Mouse (Mus musculus) A20 (cell line): Measurements from ENCODE around the gene Fbxl15.

Experiments
- DNase-seq: peaks from one replicate; pipeline ENCODE4 v3.0.0-alpha.2; 2011; ENCODE audit warnings: low read depth, low spot score

Gene Fbxl15

DNA sequence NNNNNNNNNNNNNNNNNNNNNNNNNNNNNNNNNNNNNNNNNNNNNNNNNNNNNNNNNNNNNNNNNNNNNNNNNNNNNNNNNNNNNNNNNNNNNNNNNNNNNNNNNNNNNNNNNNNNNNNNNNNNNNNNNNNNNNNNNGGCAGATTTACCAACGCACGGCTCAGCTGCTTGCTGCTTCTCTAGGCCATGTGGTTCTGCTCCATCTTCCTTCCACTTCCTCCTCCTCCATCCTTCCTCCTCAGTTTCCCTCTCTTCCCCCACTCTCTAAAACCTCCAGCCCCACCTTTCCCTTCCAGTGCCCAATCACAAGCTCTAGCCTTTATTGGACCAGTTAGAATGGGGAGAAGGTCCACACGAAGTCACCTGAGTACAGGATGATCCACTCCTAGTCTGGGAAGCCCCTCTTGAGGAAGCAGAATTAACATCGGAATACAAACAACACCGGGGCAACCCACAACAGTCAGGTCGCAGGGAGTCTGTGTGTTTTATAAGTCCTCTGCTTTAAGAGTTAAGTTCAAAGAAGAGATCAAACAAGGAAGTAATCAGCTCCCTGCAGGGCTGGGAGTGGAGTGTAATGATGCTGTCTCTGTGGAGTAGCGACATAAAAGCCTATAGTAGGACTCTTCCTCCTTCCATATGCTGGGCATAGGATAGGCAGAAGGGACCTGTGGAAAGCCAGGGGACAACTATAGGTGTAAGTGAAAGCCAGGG is 16.9 kb downstream of the Fbxl15 start:
- no peak for DNase-seq

DNA sequence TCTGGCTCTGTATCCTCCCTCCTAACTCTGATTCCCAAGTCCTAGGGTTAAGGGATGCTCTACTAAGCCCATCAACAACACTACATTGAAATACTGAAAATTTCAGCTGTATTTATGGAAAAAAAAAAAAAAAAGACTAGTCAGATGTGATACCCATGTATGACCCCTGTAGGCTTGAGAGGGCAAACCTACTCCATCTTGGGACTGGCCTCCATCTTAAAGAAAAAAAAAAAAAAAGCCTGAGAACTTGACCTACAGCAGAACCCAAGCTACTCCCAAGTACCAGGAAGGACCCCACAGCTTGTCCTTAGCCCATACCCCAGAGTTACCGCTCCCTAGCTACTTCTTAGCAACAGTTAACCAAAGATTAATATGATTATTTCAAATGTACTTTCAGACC is 19.2 kb downstream of the Fbxl15 start:
- DNase-seq = no peak

DNA sequence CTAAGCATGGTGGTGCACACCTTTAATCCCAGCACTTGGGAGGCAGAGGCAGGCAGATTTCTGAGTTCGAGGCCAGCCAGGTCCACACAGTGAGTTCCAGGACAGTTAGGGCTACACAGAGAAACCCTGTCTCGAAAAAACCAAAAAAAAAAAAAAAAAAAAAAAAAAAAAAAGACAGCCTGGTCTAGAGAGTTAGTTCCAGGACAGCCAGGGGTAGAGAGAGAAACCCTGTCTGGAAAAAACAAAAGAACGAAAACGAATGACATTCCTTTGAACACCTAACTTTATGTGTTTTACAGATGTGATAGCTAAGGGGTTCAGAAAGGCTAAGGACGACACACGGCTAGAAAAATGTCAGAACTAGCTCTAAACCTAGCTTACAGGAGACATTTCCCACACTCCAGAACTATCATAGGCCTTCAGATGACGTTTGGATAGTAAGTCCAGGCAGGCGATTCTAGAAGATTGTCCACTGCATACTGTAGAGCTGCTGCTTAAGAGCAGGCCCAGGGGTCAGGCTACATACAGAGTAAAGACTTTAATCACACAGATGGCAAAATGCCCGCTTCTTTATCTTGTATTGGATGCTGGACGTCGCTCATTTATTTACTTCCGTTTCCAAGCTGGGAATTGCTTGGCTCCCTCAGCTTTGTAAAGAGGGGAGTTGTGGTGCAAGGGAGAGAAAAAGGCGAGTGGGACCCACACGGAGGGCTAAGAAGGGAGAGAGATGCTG is 20.1 kb downstream of the Fbxl15 start:
- DNase-seq = peak; percentile 58

DNA sequence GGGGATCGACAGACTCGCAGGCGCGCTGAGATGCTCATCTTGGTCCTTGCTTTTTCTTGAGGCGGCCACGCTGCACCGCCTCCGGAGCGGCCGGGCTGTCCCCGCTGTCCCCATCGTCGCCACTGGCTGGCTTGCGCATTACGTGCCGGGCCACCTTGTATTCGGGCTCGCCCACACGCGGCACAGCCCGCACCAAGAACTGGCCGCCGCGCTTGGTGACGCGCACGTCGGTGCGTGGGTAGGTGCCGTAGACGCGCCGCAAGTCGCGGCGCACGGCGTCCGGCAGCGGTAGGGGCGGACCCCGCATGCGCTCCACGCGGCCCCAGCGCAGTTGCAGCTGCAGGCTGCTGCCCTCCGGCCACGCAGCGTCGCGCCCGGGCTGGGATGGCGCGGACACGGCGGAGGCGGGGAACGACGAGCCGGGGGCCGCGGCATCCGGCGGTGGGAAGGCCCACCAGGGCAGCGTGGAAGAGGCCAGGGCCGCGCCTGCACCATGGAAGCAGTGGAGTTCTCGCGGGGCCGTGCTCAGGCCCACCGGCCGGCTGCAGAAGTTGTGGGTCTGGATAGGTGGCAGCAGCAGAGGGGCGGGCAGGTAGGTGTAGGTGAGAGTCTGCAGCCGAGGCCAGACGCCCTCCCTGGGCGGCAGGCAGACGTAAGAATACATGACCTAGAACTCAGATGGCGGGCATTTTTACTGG is 20.9 kb downstream of the Fbxl15 start:
- peak; percentile 86 for DNase-seq

DNA sequence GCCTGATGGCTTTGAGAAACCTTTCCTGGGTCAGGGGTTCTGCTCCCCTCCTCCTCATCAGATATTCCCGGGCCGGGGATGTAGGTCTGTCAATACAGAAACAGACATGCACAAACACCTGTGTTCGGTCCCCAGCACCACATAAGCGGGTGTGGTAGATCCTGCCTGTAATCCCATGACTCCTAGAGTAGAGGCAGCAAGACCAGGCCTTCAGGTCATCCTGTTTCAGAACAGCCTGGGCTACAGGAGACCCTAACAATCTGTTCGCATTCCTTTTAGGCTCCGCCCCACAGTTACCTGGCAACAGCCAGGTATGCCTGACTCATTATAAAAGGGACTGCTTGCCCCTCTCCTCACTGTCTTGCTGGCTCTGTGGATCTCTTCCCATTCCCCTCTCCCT is 21.6 kb downstream of the Fbxl15 start:
- DNase-seq = no peak

DNA sequence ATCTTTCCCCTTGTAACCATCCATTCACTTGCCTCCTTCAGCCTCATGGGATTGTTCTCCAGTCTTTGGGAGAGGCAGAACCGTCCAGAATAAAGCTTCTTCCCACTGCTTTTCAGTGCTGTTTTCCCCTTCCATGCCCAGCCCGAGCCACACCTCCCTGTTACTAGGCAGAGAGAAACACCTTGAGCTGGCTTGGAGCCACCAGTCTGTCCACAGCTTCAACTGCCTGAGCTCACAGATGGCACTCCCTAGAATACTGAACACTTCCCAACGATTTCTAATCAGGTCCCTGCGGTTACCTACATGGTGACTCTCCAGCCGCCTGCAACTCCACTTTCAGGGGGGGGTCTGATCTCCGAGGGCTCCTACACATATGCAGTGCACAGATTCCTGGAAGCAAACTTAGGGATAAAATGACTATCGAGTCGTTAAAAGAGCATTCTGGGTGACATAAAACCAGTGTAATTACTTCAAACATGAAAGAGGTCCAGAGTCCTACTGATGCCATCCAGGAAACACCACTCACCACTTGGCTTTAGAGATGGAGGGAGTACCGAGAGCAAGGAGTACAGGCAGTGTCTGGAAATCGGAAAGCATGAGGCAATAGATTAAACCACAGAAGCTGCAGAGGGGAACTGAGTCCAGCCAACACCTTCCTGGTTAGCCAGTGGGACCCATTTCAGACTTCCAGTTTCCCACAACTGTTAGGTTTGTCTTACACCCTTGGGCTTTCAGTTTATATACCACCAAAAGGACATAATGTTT is 22.4 kb downstream of the Fbxl15 start, which contains the start of gene 2310034G01Rik:
Gene 2310034G01Rik, minus strand, starts transcription at position 135 of the 765 bp plus-strand sequence.
- no peak for DNase-seq

DNA sequence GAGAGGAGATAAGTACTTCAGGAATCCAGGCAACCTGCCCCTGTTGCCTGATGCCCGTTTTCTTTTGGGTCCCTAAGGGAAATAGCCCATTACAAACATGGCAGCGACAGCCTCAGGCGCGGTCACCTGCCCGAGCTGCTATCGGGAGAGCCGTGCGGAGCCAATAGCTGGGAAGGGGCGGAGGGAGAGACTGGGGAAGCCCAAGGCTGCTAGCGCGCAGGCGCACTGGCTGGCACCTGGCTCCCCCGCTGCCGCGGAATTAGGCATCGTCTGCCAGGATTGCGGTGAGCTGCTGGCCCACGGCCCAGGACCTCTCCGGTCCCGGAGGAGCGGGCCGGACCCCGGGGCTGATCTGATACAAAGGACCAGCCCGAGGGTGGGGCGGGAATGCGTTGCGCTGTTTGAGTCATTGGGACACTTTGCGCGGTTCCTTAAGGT is 28.7 kb downstream of the Fbxl15 start:
- peak; percentile 94 for DNase-seq

DNA sequence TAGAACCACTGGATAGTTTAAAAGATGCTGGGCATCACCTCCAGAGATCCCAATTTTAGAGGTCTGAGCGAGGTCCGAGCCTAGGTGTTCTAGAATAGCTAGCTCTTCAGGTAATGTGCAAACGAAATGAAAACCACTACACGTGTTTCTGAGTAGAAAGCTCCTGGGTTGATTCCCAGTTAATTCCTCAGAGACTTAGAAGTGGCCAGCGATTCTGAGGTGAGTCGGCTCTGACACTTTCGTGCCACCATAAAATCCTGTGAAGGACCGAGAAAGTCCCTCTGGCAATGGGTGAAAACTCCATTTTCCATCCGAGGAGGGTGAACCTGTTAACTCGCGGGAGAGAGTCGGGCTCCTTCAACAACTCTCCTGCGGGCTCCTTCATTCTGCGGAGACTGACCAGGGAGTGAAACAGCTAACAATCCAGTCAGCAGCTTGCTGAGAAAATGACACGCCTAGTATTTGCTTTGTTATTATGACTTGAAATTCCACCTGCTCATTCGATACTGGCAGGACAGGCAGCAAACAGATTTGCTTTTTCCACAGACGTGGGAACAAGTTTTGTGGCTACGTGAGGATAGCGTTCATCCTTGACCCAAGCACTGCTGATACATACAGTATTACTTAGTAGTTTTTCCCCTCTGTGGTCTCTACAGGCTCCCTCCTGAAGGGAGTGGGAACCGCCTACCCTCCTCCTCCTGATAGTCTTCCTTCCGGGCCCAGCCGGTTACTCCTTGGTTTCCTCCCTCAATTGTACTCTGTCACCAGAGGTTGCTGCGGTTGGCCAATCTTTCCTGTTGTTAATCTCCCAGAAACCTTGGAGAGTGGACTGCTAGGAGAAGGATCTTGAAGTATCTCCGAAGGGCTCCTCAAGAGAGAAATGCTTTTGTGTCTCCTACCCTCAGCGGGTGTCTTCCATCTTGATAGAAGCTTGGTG is 29.6 kb downstream of the Fbxl15 start:
- peak; percentile 21 for DNase-seq

DNA sequence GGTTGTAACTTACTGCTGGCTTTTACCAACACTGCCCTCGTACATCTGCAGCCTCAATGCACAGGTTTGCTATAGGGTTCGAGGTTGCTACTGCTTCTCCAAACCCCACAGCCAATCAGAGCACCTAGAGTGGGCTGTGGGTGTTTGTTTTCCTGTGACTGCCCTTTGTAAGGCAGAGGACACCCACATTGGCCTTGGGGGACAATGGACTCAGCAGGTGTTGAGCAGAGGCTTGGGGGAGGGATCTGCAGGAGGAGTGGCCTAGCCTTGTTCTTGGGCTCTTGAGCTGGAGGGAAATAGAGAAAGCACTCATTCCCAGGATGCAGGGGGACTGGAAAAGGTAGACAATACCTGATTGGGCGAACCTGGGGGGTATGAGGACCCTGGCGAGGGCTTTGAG is 30.4 kb downstream of the Fbxl15 start:
- DNase-seq = no peak

DNA sequence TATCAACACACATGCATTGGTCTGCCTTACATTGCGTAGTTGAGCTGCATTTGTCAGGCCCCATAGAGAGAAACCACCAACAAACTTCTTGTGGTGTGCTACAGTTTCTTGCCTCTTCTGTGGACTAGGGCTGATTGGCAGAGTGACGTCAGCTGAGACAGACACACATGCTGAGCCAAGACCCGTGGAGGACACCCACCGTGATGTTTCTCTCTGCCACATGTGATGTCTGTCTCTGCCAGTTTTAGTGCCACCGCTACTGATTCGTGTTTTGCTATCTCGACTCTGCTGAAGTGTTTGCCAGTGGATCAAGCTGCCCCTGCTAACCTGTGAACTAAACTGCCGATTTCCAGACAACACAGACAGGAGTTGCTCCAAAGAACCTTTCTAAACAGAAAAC is 34.1 kb downstream of the Fbxl15 start:
- DNase-seq = no peak

DNA sequence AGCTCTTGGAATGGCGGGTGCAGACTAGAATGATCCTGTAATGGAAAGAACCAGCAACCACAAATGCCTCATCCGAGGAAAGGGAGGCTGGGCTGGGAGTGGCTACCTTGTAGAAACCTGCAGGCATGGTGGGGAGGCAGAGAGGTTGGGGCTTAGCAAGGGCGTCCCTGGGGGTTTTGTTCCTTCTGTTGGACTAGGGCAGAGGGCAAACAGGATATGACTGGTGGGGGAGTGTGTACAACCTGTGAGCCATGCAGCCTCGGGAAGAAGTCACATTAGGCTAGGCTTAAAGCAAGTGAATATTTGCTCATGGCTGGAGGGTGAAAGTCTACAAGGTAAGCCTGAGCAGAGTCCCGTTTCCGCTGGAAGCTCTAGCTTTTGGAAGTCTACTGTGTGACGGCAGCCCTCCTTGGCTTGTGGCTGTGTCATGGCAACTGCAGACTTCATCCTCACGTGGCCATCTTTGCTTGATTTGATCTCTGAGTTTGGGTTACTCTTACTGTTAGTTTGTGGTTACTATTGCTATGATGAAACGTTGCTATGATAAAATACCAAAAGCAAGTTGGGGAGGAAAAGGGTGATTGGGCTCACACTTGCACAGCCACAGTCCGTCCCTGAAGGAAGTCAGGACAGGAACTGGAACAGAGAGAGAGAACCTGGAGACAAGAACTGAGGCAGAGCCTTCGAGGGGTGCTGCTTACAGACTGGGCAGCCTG is 35.5 kb downstream of the Fbxl15 start:
- no peak for DNase-seq

DNA sequence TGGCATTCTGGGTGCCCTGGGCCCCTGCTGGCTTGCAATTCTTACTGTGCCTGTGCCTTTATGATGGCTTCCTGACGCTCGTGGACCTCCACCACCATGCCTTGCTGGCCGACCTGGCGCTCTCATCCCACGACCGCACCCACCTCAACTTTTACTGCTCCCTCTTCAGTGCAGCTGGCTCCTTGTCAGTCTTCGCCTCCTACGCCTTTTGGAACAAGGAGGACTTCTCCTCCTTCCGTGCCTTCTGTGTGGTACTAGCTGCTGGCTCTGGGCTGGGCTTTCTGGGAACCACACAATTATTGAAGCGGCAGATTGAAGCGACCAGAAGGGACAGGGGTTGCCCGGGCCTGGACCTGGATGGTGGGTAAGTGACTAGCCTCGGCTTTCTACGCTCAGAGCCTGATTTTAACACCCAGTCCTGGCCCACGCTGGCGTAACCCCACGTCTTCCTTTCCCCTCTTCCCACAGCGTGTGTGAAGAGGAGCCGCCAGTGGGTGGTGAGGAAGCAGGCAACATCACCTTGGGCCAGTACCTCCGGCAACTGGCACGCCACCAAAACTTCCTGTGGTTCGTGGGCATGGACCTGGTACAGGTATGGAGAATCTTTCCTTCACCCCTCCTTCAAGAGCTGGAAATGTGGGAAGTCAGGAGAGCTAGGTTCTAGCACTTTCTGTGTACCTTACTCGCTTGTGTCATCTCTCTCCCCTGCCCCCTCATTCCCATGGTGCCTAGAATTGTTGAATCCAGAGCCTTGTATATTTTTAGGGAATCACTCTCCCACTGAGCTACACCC is 40.0 kb downstream of the Fbxl15 start:
- DNase-seq = no peak

DNA sequence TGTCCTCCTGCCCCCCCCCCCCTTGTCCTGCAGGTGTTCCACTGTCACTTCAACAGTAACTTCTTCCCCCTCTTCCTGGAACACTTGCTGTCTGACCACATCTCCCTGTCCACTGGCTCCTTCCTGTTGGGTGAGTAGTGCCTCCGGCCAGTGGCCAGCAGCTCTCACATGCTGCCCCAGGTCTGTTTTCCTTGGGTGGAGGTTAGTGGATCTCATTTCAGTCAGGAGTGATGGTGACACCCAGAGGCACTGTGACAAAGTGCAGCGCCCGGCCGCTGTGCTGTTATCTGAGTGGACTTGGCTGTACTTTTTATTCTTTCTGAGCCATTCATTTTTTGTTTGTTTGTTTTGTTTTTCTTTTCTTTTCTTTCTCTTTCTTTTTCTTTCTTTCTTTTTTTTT is 41.2 kb downstream of the Fbxl15 start:
- DNase-seq = peak; percentile 53

DNA sequence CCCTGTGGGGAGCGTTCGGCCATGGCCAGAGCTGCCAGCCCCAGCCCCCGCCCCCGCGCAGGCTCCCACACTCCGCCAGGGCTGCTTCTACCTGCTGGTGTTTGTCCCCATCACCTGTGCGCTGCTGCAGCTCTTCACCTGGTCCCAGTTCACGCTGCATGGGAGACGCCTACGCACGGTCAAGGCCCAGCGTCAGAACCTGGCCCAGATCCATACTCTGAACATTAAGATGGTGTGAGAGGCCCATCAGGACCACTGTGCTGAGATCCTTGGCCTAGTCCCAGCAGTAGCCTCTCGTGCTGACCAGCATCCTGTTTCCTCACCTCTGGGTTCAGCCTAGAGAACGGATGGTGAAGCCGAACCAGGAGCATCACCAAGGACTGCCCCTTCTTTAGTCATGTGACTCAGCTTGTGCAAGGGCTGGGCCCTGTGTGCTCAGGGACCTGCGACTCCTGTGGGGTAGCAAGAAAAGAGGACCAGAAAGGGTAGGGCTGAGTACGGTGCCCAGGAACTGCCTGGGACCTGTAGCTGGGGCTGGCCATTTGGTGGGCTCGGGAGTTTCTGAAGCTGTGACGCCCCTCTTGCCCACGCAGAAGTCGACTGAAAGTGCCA is 46.6 kb downstream of the Fbxl15 start:
- no peak for DNase-seq

DNA sequence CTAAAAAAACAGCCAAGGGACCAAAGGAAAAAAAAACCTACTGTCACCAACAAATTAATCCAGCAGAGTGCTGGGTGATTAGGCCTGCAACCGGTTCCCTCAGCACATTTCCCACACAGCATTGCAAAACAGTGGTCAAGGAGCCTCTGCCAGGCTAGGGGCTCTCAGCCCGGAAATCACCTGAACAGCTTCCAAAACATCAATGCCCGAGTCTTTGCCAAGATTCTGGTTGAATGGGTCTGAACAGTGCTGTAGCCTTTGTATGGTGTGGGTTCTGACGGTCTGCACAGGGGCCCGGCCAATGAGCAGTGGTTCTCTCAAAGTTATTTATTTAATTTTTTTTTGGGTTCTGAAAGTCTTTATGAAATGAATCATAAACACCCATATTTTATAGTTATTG is 47.5 kb downstream of the Fbxl15 start:
- no peak for DNase-seq

DNA sequence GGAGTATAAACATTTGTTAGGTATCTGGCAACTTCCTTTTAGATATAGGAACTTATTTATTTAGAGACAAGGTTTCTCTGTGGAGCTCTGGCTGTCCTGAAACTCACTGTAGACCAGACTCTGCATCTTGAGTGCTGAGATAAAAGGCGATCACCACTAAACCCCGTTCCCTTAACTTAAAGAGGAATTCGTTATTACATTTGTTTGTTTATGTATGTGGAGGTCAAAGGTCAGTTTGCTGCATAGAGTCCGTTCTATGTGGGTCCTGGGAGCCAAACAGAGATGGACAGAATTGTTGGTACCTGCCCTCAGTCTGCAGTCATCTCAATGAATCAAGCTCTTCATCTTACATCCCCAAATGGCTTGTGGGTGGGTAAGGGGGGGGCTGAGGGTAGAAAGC is 47.9 kb downstream of the Fbxl15 start:
- DNase-seq = no peak
